In the genomic region with DNA sequence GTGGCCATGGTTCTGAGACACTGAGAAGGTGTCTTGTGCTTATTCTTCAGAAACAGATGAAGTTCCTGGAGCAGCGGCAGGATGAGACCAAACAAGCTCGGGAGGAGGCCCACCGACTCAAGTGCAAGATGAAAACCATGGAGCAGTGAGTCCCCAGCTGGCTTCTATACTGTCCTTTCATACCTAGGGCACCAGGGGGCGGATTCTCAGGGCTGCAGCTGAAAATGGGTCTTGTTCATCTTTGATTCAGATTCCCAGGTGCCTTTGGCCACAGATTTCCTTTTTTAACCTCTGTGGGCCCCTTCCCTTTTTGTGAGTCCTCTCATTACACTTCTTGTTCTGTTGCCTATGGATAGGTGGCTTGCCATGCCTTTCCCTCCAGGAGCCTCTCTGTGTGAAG, we compare ENCODE assay signal across 13 mouse cellular contexts. TPM values are rescaled to one million over a fixed set of nuclear protein-coding genes. Genes with fewer than 3 reads are reported as not detected.
A peak's percentile ranks its signal among the peaks of the same experiment; 100 is the strongest.
DNase-seq lines count a peak whose midpoint lies in the region; ATAC-seq lines count a peak whose summit lies in the region.
"Had no signal": no experiment of that assay in that cellular context is flagged by ENCODE, and none has a peak within 500 bp of the region (broad histone marks: within the 10 kb centered on the region; RNA-seq: fewer than 3 reads in every experiment).

No protein-coding gene starts in this region.

- H3K9me3 ChIP-seq in forebrain, embryonic 12.5 days, result no peaks in the 10 kb centered on the region
- no peaks in the 10 kb centered on the region for H3K9me3 ChIP-seq in forebrain, embryonic 10.5 days
- H3K9me3 ChIP-seq in neural tube, embryonic 13.5 days, result no peaks in the 10 kb centered on the region
- no peaks in the 10 kb centered on the region for H3K9me3 ChIP-seq in forebrain, embryonic 15.5 days
- H3K9me3 ChIP-seq in neural tube, embryonic 15.5 days (replicated peaks), result no peaks in the 10 kb centered on the region

- H3K4me1 ChIP-seq in forebrain, embryonic 12.5 days, result peaks cover 12% of the 10 kb centered on the region
- H3K4me1 ChIP-seq in forebrain, embryonic 10.5 days, result peaks cover 15% of the 10 kb centered on the region
- H3K4me1 ChIP-seq in neural tube, embryonic 13.5 days (replicated peaks), result peaks cover 12% of the 10 kb centered on the region
- H3K4me1 ChIP-seq in forebrain, embryonic 15.5 days, result peaks cover 20% of the 10 kb centered on the region
- H3K4me1 ChIP-seq in neural tube, embryonic 15.5 days, result peaks cover 17% of the 10 kb centered on the region

- H3K9ac ChIP-seq in forebrain, embryonic 12.5 days, result no peak overlapping the region
- H3K9ac ChIP-seq in neural tube, embryonic 13.5 days, result peak overlapping the region; percentile 17; the same call in 1 of the 2 replicates
- H3K9ac ChIP-seq in forebrain, embryonic 15.5 days (replicated peaks), result 0 out of 2 replicates have a peak overlapping the region, but pooled peaks have one; percentile 15
- 0 out of 2 replicates have a peak overlapping the region, but pooled peaks have one; percentile 10 for H3K9ac ChIP-seq in neural tube, embryonic 15.5 days (replicated peaks)

- peak overlapping the region; percentile 3; the same call in 1 of the 2 replicates for H3K27ac ChIP-seq in forebrain, embryonic 12.5 days
- H3K27ac ChIP-seq in forebrain, embryonic 10.5 days, result no peak overlapping the region
- H3K27ac ChIP-seq in neural tube, embryonic 13.5 days (replicated peaks), result peak overlapping the region; percentile 46
- peak overlapping the region; percentile 83 for H3K27ac ChIP-seq in forebrain, embryonic 15.5 days (replicated peaks)
- peak overlapping the region; percentile 70 for H3K27ac ChIP-seq in neural tube, embryonic 15.5 days (replicated peaks)

- no peaks in the 10 kb centered on the region for H3K27me3 ChIP-seq in forebrain, embryonic 12.5 days
- H3K27me3 ChIP-seq in forebrain, embryonic 10.5 days (ENCODE audit: poor library complexity, severe bottlenecking), result no peaks in the 10 kb centered on the region
- no peaks in the 10 kb centered on the region for H3K27me3 ChIP-seq in neural tube, embryonic 13.5 days
- H3K27me3 ChIP-seq in forebrain, embryonic 15.5 days, result no peaks in the 10 kb centered on the region
- H3K27me3 ChIP-seq in neural tube, embryonic 15.5 days (replicated peaks), result no peaks in the 10 kb centered on the region

- peaks cover 67% of the 10 kb centered on the region for H3K36me3 ChIP-seq in forebrain, embryonic 12.5 days (replicated peaks)
- peaks cover 99% of the 10 kb centered on the region for H3K36me3 ChIP-seq in forebrain, embryonic 10.5 days (replicated peaks)
- H3K36me3 ChIP-seq in neural tube, embryonic 13.5 days, result peaks cover 19% of the 10 kb centered on the region; the same call in 1 of the 2 replicates
- 0 out of 2 replicates have a peak, but pooled peaks cover 4% of the 10 kb centered on the region for H3K36me3 ChIP-seq in forebrain, embryonic 15.5 days
- peaks cover 5% of the 10 kb centered on the region; the same call in 1 of the 2 replicates for H3K36me3 ChIP-seq in neural tube, embryonic 15.5 days

- 86% methylated on average over 4 of the region's 4 CpGs for WGBS in forebrain, embryonic 12.5 days
- WGBS in forebrain, embryonic 10.5 days, result 87% methylated on average over 4 of the region's 4 CpGs
- WGBS in neural tube, embryonic 13.5 days, result 85% methylated on average over 4 of the region's 4 CpGs
- WGBS in forebrain, embryonic 15.5 days, result 83% methylated on average over 4 of the region's 4 CpGs
- 83% methylated on average over 4 of the region's 4 CpGs for WGBS in neural tube, embryonic 15.5 days

- ATAC-seq in forebrain, embryonic 12.5 days (ENCODE audit: low FRiP score), result no peak
- ATAC-seq in neural tube, embryonic 13.5 days (ENCODE audit: low read depth), result no peak
- ATAC-seq in forebrain, embryonic 15.5 days (replicated peaks), result no peak
- no peak for ATAC-seq in neural tube, embryonic 15.5 days (ENCODE audit: low FRiP score)

- no peak overlapping the region for H3K4me3 ChIP-seq in forebrain, embryonic 12.5 days (replicated peaks)
- H3K4me3 ChIP-seq in forebrain, embryonic 10.5 days, result no peak overlapping the region
- no peak overlapping the region for H3K4me3 ChIP-seq in neural tube, embryonic 13.5 days
- H3K4me3 ChIP-seq in forebrain, embryonic 15.5 days, result no peak overlapping the region
- no peak overlapping the region for H3K4me3 ChIP-seq in neural tube, embryonic 15.5 days (replicated peaks)

- H3K4me2 ChIP-seq in forebrain, embryonic 12.5 days, result no peak overlapping the region
- H3K4me2 ChIP-seq in neural tube, embryonic 13.5 days, result 0 out of 2 replicates have a peak overlapping the region, but pooled peaks have one; percentile 22
- peak overlapping the region; percentile 28 for H3K4me2 ChIP-seq in forebrain, embryonic 15.5 days (replicated peaks)
- peak overlapping the region; percentile 37 for H3K4me2 ChIP-seq in neural tube, embryonic 15.5 days
- H3K4me2 ChIP-seq: heart, embryonic 11.5 days had no signal

- DNase-seq in forebrain, embryonic 10.5 days (ENCODE audit: extremely low spot score, low spot score), result no peak
- DNase-seq in neural tube, embryonic 10.5 days (ENCODE audit: extremely low spot score, low spot score), result no peak
- DNase-seq in gastrocnemius, adult 8-10 months (ENCODE audit: low spot score in 2 of 2), result no peak
- no peak for DNase-seq in urinary bladder, postnatal 14 days (ENCODE audit: low spot score)
- DNase-seq: adrenal gland, postnatal 14 days; cerebellum, adult 18-20 months; kidney, adult 8-10 months; lung, adult 2 months had no signal

RNA-seq across cellular contexts. Expression of a gene that starts 11.0 kb away (rescaled TPM):
- 30.6 and 32.3 TPM in 2 replicates for polyA plus RNA-seq in forebrain, embryonic 12.5 days (2016; fragmentation: Nextera tagmentation; extraction: Ambion mirVana)
- 40.8 and 46.3 TPM in 2 replicates for polyA plus RNA-seq in forebrain, embryonic 10.5 days (2016; fragmentation: Nextera tagmentation; extraction: Ambion mirVana)
- polyA plus RNA-seq in neural tube, embryonic 13.5 days (2015; fragmentation: Nextera tagmentation; extraction: Ambion mirVana), result 6.7 and 8.7 TPM in 2 replicates
- polyA plus RNA-seq in forebrain, embryonic 15.5 days (2015; fragmentation: Nextera tagmentation; extraction: Ambion mirVana), result 14.0 and 15.7 TPM in 2 replicates
- 6.1 and 10.2 TPM in 2 replicates for polyA plus RNA-seq in neural tube, embryonic 15.5 days (2015; fragmentation: Nextera tagmentation; extraction: Ambion mirVana)
- total RNA-seq in gastrocnemius, adult 8-10 months (2022), result 1 to 10 TPM in 1 of 4 experiments, under 1 TPM in 3; 0.47 to 1.6 (median 0.57) TPM

RNA-seq across cellular contexts. Expression of a gene that starts 14.4 kb away (rescaled TPM):
- polyA plus RNA-seq in forebrain, embryonic 12.5 days (2016; fragmentation: Nextera tagmentation; extraction: Ambion mirVana), result 5.8 and 6.5 TPM in 2 replicates
- polyA plus RNA-seq in forebrain, embryonic 10.5 days (2016; fragmentation: Nextera tagmentation; extraction: Ambion mirVana), result 6.8 and 10.0 TPM in 2 replicates
- polyA plus RNA-seq in neural tube, embryonic 13.5 days (2015; fragmentation: Nextera tagmentation; extraction: Ambion mirVana), result 7.6 and 9.3 TPM in 2 replicates
- 2.5 and 2.9 TPM in 2 replicates for polyA plus RNA-seq in forebrain, embryonic 15.5 days (2015; fragmentation: Nextera tagmentation; extraction: Ambion mirVana)
- polyA plus RNA-seq in neural tube, embryonic 15.5 days (2015; fragmentation: Nextera tagmentation; extraction: Ambion mirVana), result 5.6 and 23.0 TPM in 2 replicates
- 1 to 10 TPM; 2.2 to 2.7 (median 2.5) TPM for total RNA-seq in gastrocnemius, adult 8-10 months (2022)

RNA-seq across cellular contexts. Expression of a gene that starts 21.9 kb away (rescaled TPM):
- 0.86 and 1.2 TPM in 2 replicates for polyA plus RNA-seq in forebrain, embryonic 12.5 days (2016; fragmentation: Nextera tagmentation; extraction: Ambion mirVana)
- polyA plus RNA-seq in forebrain, embryonic 10.5 days (2016; fragmentation: Nextera tagmentation; extraction: Ambion mirVana), result 0.92 and 1.4 TPM in 2 replicates
- 2.0 and 2.2 TPM in 2 replicates for polyA plus RNA-seq in neural tube, embryonic 13.5 days (2015; fragmentation: Nextera tagmentation; extraction: Ambion mirVana)
- 0.64 and 0.83 TPM in 2 replicates for polyA plus RNA-seq in forebrain, embryonic 15.5 days (2015; fragmentation: Nextera tagmentation; extraction: Ambion mirVana)
- 1.2 and 3.1 TPM in 2 replicates for polyA plus RNA-seq in neural tube, embryonic 15.5 days (2015; fragmentation: Nextera tagmentation; extraction: Ambion mirVana)
- total RNA-seq in gastrocnemius, adult 8-10 months (2022), result not detected

RNA-seq across cellular contexts. Expression of a gene that starts 24.8 kb away (rescaled TPM):
- 14.3 and 18.3 TPM in 2 replicates for polyA plus RNA-seq in forebrain, embryonic 12.5 days (2016; fragmentation: Nextera tagmentation; extraction: Ambion mirVana)
- polyA plus RNA-seq in forebrain, embryonic 10.5 days (2016; fragmentation: Nextera tagmentation; extraction: Ambion mirVana), result 35.0 TPM in 2 replicates
- polyA plus RNA-seq in neural tube, embryonic 13.5 days (2015; fragmentation: Nextera tagmentation; extraction: Ambion mirVana), result 28.8 and 30.7 TPM in 2 replicates
- 12.6 and 12.8 TPM in 2 replicates for polyA plus RNA-seq in forebrain, embryonic 15.5 days (2015; fragmentation: Nextera tagmentation; extraction: Ambion mirVana)
- 21.0 and 30.4 TPM in 2 replicates for polyA plus RNA-seq in neural tube, embryonic 15.5 days (2015; fragmentation: Nextera tagmentation; extraction: Ambion mirVana)
- total RNA-seq in gastrocnemius, adult 8-10 months (2022), result 1 to 10 TPM; 1.3 to 2.5 (median 2.0) TPM

RNA-seq across cellular contexts. Expression of a gene that starts 25.5 kb away (rescaled TPM):
- 12.2 and 14.8 TPM in 2 replicates for polyA plus RNA-seq in forebrain, embryonic 12.5 days (2016; fragmentation: Nextera tagmentation; extraction: Ambion mirVana)
- 17.5 and 18.6 TPM in 2 replicates for polyA plus RNA-seq in forebrain, embryonic 10.5 days (2016; fragmentation: Nextera tagmentation; extraction: Ambion mirVana)
- polyA plus RNA-seq in neural tube, embryonic 13.5 days (2015; fragmentation: Nextera tagmentation; extraction: Ambion mirVana), result 11.4 and 12.8 TPM in 2 replicates
- 79.1 and 83.4 TPM in 2 replicates for polyA plus RNA-seq in forebrain, embryonic 15.5 days (2015; fragmentation: Nextera tagmentation; extraction: Ambion mirVana)
- 43.3 and 49.1 TPM in 2 replicates for polyA plus RNA-seq in neural tube, embryonic 15.5 days (2015; fragmentation: Nextera tagmentation; extraction: Ambion mirVana)
- under 1 TPM; 0.20 to 0.46 (median 0.35) TPM for total RNA-seq in gastrocnemius, adult 8-10 months (2022)
